Mouse (Mus musculus) layer of hippocampus, postnatal 14 days (tissue): ENCODE data around the gene Acot4. TPM values are rescaled to one million over a fixed set of nuclear protein-coding genes. Genes with fewer than 3 reads are reported as not detected.
"Not testable (repeated sequence)": the region's sequence is repeated elsewhere in the genome, so short reads cannot be mapped to it uniquely, and the experiment has no call there.

Experiments
- DNase-seq, 2 experiments: peaks; one replicate each; pipeline ENCODE4 v3.0.0; 2021 to 2022; ENCODE audit warnings: low spot score in 2 of 2, mixed read lengths in 1 of 2
- total RNA-seq, 2 experiments: library from RNA; stranded (reverse); gene quantifications; 2 replicates each; pipeline ENCODE4 v1.2.3; 2021

The Acot4 gene
- total RNA-seq, 2 experiments from 2014 or later, result 2.2 to 4.4 TPM

- not testable (repeated sequence) for DNase-seq
These were observed 9.1 kb upstream of the Acot4 start for GRCm38 (mm10) chr12:84029043-84029442.

DNA sequence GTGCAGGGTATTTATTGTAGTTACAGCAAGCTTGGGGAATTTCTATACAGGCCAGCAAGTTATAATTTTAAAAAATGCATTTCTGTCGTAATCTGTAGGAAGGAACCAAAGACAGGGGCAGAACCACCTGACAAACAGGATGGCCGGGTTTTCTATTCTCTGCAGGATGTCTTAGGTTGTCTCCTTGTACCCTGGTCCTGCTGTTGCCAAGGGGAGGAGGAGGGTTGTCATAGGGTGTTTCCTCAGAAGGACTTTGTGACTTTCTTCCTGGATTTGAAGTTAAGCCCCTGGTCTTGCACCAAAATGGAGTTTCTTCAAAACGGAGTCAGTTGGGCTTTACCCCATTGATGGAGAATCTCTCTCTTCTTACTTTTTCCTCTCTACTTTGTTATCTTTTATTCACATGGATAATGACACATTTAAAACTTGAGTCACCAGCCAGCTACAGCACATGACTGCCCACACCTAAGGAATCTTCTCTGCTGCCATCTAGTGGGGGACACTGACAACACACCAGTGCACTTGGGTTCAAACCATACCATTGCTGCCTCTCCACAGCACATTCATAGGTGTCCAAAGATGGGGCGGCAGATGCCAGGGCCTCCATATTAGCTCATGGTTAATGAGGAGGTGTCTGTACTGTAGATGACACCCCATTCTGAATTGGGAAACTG lies 7.4 kb upstream of the Acot4 start:
- peak; percentile 60 to 85 for DNase-seq

DNA sequence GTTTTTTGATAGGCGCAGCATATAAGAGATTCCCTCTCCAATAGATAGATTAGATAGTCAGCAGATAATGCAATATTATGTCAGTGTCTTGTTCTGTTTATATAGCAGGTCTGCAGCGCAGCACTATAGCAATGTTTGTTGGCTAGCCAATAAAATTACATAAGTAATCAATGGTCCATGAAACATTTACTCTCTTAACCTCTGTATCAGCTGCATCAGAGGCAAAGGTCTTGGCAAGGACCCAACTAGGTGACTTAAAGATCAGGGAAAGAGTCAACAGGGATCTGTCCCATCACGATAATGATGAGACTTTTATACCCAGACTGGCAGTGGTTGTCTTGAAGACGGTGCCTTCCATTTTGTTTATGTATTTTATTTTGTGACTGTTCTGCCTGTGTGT lies 5.3 kb upstream of the Acot4 start:
- DNase-seq, result no peak

- not testable (repeated sequence) for DNase-seq
These were observed 4.9 kb upstream of the Acot4 start for GRCm38 (mm10) chr12:84033302-84033701.

- DNase-seq, result no peak
These were observed 4.1 kb upstream of the Acot4 start for GRCm38 (mm10) chr12:84034108-84034507.

DNA sequence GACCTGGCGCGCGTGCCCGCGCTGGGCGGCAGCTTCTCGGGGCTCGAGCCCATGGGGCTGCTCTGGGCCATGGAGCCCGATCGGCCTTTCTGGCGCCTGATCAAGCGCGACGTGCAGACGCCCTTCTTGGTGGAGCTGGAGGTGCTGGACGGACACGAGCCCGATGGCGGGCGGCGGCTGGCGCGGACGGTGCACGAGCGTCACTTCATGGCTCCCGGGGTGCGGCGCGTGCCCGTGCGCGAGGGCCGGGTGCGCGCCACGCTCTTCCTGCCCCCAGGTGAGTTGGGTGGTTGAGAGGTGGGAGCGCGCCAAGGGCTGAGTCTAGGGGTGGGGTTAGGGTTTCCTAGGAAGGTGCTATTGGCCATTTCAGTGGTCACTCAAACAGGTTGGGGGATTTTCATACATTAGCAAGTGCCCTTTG lies 522 bp downstream of the Acot4 start, which contains the start of gene Gm49366:
Gm49366 (plus strand) TSS at position 245 of the 421 bp plus-strand sequence.
- peak in 1 of 2 experiments; percentile 26 for DNase-seq

GRCm38 (mm10) chr12:84042248-84042647 lies 4.1 kb downstream of the Acot4 start:
- no peak for DNase-seq

DNA sequence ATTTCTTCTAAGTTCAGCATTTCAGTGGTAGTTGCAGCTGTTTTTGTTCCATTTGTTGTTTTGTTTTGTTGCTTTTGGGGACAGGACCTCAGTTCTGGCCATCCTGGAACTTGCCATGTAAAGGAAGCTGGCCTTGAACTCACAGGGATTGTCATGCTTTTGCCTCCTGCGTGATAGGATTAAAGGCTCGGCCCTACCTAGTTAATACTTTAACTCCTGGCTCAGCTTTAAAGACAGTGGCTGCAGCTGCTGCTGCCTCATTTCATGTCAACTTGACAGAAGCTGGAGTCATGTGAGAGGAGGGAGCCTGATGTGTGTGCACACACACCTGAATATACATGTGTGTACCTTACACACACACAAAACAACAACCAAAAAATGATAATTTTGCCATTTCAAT lies 5.9 kb downstream of the Acot4 start:
- DNase-seq, result no peak

DNA sequence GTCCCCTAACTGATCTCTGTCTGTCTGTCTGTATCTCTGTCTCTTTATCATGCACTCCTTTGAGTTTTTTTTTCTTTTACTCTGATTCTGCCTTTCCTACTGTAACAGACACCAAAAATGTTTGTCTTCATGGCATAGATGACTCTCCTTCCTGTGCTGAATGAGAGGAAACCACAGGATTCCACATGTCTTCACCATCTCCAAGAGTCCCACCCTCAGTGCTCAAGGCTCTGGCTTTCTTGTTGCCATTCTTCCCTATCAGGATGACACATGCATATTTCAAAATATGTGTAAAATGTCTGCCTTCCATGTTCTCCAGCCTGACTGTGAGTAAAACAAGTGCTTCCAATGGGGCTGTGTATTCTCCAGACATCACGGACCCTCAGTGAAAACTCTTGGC lies 8.7 kb downstream of the Acot4 start:
- DNase-seq, result no peak

DNA sequence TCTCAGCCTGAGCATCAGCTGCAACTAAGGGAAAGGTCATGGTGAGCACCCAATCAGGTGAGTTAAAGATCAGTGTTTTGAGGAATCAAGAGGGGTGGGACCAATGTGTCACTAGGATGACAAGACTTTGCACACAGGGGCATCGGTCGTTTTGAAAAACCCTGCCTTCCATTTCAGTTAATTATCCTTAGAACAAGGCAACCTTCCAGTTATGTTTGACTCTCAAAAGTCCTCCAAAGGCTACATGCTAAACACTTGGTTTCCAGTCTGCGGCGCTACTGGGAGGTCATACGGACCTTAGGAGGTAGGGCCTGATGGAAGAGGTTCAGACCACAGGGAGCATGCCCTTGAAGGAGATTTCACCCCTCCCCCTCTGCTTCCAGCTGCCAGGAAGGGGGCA lies 12.6 kb downstream of the Acot4 start:
- not testable (repeated sequence) for DNase-seq

DNA sequence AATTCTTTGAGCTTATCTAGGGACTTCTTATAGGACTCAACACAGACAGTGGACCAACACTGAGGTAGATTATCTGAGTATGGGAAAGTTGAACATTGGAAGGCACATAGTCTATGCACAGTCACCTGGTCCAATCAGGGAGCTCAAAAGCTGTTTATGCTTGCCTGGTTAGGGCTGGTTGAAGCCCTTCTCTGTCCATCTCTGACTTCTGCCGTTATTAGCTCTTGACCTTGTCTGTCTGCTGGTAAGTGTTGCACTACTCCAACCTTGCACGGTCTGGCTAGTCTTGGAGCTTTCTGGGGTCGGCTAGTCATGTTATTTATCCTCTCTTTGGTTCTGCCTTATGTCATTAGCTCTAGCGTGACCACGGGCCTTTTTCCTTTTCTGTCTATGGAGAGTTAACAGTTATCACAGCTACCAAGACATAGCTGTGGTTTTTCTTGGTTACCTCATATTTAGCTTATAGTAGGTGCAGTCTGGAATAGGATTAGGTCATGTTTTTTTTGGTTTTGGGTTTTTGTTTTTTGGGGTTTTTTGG lies 13.8 kb downstream of the Acot4 start, which contains the start of gene Acot3:
Acot3 (plus strand) TSS at position 208 of the 538 bp plus-strand sequence.
- no peak for DNase-seq

DNA sequence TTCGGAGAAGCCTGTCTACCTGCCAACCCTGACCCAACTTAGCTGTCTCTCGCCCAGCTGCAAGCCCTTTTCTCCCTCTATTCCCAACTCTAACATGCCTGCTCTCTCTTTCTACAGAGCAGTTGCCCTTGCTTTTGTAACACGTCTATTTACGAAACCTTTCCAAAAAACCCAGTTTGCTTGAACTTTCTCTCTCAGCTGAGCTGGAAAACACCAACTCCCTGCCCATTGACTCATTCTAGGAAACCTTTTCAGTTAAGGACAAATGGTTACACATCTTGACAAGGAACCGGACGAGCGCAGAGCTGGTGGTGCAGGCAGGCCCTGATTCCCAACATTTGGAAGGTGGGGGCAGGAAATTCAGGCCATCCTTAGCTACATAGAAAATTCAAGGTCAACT lies 14.4 kb downstream of the Acot4 start:
- DNase-seq, result no peak

DNA sequence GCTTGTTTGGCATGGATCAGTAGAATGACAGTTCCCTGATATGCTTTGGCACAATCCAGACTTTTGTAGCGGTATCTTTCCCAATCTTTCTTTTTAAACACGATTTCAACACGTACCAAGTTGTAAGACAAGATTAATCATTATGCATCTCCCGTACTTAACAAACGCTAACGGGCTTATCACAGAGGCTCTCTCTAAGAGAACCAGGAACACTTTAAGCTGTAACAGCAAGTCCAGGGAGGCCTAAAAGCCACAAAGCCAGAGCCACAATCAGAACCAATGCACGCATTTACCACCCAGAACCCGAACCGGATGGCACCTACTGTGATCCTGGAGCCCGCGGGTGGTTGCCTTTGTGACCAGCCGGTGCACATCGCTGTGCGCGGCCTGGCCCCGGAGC lies 15.0 kb downstream of the Acot4 start:
- DNase-seq, result no peak

- DNase-seq, result no peak
These were observed 15.7 kb downstream of the Acot4 start for GRCm38 (mm10) chr12:84053679-84054391.

DNA sequence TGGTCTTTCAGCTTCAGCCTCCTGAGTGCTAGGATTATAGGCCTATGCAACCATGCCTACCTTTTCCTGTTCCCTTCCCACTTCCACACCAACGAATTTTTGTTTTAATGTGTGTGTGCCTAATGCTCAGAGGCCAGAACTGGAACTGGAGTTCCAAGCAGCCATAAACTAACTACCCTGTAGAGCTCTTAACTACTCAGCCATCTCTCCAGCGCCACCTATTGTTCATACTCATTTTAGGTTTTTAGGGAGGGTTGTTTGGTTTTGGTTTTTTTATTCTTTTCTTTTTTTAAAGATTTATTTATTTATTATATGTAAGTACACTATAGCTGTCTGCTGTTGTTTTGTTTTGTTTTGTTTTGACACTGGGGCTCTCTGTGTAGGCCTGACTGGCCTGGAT lies 22.8 kb downstream of the Acot4 start:
- DNase-seq, result peak in 1 of 2 experiments; percentile 29

DNA sequence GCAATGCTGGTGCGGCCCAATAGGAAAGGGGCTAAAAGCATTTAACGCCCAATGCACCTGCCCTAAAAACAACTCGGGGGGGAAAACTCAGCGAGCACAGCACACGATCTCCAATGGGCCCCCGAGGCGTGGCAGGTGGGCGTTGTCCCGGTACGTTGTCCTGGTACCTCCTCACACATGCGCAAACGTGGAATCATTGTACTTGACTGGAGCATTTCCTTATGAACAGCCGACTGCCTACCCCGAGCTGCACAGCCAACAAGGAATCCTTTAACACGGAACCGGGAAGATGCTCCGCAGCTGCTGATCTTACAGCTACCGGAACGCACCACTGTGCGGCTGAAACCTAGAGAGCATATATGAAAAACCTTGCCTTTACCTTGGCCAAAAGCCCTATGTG lies 24.2 kb downstream of the Acot4 start:
- DNase-seq, result no peak

DNA sequence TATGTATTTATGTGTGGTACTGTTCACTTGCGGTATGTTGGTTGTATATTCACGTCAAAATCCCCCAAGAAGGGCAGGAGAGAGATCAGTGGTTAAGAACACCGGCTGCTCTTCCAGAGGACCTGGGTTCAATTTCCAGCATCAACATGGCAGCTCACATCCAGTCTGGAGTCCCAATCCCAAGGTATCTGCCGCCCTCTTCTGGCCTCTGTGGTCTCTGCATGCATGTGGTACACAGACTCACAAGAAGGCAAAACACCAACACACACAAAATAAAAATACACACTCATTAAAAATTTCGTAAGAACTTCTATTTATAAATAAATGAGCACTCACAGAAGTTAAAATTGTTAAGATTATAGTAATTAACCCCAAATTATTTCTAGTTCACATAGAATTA lies 25.0 kb downstream of the Acot4 start:
- no peak for DNase-seq

DNA sequence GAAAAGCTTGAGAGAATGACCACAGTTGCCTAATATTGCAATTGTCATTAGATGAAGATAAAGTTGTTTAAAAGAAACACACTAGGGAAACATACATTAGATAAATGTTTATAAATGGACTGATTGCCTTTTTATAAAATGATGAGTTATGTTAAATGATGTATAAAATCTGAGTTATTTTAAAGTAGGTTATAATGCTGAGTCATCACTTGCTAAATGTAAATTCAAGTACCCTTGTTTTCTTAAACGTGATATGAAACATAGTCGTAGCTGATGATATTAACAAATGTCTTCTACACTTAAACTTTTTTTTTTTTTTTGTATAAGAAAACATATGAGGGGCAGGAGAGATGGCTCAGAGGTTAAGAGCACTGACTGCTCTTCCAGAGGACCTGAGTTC lies 25.7 kb downstream of the Acot4 start:
- DNase-seq, result no peak

- no peak for DNase-seq
These were observed 26.4 kb downstream of the Acot4 start for GRCm38 (mm10) chr12:84064621-84065020.

- no peak for DNase-seq
These were observed 29.6 kb downstream of the Acot4 start for GRCm38 (mm10) chr12:84067752-84068151.

DNA sequence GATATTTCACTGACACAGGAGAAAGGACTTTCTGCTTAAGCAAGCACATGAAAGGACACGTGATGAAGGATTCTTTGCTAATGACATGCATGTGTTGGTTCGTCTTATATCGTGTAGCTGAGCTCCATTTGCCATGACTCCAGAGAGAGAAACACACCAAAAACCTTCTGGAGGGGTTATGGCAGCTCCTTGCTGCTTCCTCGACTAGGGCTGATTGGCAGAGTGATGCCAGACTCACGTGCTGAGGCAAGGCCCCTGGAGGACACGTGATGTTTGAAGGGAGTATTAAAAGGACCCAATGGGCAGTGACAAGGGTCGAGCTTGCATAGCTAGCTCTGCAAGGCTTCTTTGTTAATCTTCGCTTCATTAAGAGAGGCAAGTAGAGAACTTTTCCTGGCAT lies 30.1 kb downstream of the Acot4 start:
- DNase-seq, result no peak

DNA sequence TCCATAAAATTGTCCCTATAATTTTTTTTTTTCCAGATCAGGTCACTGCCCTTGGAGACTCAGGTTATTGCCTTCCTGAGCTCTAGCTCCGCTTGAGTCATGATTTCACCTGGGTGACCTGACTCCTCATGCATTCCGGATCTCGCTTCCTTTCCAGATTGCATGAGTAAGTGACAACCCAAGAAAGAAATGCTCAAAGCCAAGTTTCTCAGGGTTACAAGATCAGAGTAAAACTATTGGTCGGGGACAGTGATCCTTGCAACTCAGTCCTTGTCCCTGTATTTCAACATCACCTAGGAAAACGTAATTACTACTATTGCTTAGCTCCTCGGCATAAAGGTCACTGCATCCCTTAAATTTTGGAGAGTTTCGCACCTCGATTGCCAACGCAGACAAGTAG lies 30.8 kb downstream of the Acot4 start, which contains the start of gene Acot5:
Acot5 (plus strand) TSS at position 340 of the 400 bp plus-strand sequence.
- no peak for DNase-seq
